Mouse (Mus musculus): ENCODE data around the gene Ms4a3.

- TF ChIP-seq CTCF (IDR thresholded peaks at IDR 0.05; ENCODE audit: control insufficient read depth, insufficient read depth, insufficient read length) (no peak), USF1 (IDR thresholded peaks at IDR 0.05; ENCODE audit: low read depth) (no peak), MAX (IDR thresholded peaks at IDR 0.05) (no peak), CEBPB (IDR thresholded peaks at IDR 0.05; ENCODE audit: low read depth) (no peak), MYOG (IDR thresholded peaks at IDR 0.05; ENCODE audit: control insufficient read depth, extremely low read depth, insufficient read length) (no peak), MYOD1 (IDR thresholded peaks at IDR 0.05; ENCODE audit: control insufficient read depth, insufficient read length, low read depth) (no peak)
Measured at GRCm38 (mm10) chr19:11646166-11646565, 5.5 kb upstream of the Ms4a3 start.

Measured in C2C12 (cell line).